Mouse (Mus musculus) hindlimb bud, embryonic 11.5 days (tissue): ENCODE data around the gene Gtpbp10.

ENCODE experiments used
- DNase-seq: peaks from one replicate; pipeline ENCODE4 v3.0.0-alpha.2; 2012; ENCODE audit warnings: low read depth, low spot score; ENCODE audit errors: extremely low spot score

Gene Gtpbp10

GRCm38 (mm10) chr5:5501583-5501982, 57.8 kb downstream of the Gtpbp10 start:
- DNase-seq, result no peak

GRCm38 (mm10) chr5:5496393-5496792, 62.9 kb downstream of the Gtpbp10 start:
- DNase-seq, result no peak

DNA sequence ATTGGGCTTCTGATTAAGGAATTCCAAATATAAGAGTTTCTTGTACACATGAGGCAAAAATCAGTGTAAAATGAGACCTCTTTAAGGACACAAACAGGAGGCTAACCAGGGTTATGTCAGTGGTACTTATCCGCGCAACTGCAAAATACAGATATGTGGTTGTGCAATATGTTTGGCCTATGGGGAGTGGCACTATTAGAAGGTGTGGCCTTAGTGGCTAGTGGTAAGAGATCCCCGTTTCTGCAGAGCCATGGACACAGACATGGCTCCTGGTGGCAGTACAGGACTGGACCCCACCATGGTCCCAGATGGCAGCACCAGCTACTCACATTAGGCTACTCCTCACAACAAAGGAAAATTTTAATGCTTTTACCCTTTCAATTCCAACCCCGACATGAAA, 64.3 kb downstream of the Gtpbp10 start:
- no peak for DNase-seq

DNA sequence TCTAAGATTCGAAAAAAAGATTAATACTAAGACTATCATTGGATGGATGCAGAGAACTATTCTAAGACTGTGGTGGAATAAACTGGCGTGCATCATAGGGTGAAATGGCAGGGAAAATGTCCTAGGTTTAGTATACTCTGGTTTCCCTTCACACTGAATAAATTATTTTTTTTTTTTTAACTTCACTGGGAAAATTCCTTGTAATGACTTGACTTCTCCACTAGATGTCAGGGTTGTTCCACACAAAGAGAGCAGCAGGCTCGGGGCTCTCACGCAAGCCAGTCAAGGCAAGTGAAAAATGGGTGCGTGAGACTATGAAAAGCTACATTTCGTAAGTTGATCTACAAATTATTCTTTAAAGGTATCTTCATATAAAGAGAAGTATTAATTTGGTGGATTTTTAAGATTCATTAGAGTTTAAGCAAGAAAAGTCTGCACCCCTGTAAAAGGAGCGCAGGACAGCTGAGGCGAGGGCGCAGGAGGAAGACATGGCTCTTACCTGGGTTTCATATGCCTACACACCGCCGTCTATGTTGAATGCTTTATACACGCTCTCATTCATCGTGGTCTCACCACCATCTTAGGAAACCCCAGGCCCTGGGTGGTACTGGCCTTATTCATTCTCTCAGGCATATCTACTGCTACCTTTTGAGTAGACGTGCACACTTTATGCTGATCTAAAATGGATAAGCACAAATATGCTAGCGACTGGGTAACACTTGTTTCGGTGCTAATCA, 64.9 kb downstream of the Gtpbp10 start:
- peak; percentile 41 for DNase-seq

- DNase-seq, result no peak
Observed at GRCm38 (mm10) chr5:5492163-5492562, 67.2 kb downstream of the Gtpbp10 start.
